Mouse (Mus musculus): ENCODE data around the gene Tmprss4. TPM values are rescaled to one million over a fixed set of nuclear protein-coding genes. Genes with fewer than 3 reads are reported as not detected.

Gene Tmprss4
- polyA plus RNA-seq, 1 experiment from 2014 or later: 24.2 TPM

DNA sequence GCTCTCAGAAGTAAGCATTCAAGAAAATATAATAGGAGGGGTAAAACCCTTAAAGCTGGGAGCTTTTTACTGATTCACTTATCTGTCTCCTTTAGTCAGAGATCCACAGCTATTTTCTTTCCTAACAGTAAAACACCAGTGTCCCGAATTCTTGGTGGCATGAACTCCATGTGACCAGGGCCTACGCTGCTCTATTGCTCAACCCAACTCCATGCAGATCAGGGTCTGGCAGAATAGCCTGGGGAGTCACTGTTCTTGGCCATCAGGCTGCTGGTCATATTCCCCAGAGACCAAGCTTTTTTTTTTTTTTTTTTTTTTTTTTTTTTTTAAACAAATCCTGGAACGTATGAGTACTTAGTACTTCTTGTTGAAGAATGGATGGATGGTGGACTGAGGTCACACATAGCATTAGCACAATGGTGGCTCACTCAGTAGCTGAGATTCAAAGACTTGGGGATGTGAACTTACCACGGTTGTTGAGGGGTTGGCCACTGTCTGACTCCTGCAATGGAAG lies 14.2 kb downstream of the Tmprss4 start:
- WGBS: 82% methylated on average over 4 of the region's 4 CpGs
- Histone ChIP-seq H3K27ac (no peak overlapping the region), H3K4me3 (replicated peaks) (no peak overlapping the region), H3K4me2 (no peak overlapping the region), H3K9ac (no peak overlapping the region), H3K36me3 (no peaks in the 10 kb centered on the region), H3K27me3 (replicated peaks) (no peaks in the 10 kb centered on the region), H3K4me1 (no peaks in the 10 kb centered on the region), H3K9me3 (no peaks in the 10 kb centered on the region)
- no peak for ATAC-seq (ENCODE audit: insufficient read depth, low FRiP score, low read depth)

DNA sequence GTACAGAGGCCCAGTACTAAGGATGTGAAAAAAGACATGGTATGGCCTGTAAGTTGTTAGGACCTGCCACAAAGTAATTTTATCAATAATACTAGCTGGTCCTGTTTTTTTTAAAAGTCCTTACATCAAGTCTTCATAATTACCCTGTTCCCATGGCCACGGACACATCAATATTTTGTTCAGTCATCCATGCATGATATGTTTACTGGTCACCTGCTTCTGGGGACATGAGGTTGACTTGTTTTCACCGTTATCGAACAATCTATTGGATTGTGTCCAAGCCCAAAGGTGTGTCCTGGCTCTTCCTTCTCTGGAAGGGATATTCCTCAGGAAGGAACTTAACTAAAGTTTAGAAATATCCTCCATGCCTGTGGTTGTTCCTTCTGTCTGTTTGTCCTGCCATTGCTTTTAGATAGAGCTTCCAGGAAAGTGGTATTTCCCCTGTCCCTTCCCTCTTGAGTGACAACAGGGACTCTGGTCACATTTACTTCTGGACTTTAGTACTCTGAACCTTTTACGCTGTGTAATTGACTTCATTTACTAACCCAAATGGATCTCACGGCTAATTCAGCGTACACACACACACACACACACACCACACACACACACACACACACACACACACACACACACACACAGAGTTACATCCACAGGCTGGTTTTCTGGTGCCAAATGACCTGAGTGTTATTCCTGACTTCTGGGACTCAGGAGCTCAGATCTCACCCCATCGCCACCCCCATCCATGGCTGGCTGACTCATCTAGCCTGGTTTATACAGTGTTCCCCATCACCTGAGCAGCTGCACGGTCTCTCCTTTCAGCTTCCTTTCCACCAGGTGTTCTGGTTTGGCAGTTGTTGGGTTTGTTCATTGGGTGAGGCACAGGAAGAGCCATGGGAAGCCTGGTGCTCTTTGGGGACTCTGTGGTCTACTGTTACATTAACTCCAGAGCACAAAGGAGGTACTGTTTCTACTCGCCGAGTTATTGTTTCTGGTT lies 15.0 kb downstream of the Tmprss4 start:
- no peak for ATAC-seq (ENCODE audit: insufficient read depth, low FRiP score, low read depth)
- no peak overlapping the region for H3K9ac ChIP-seq
- H3K4me3 ChIP-seq (replicated peaks): no peak overlapping the region
- no peaks in the 10 kb centered on the region for H3K36me3 ChIP-seq
- H3K27me3 ChIP-seq (replicated peaks): no peaks in the 10 kb centered on the region
- H3K4me1 ChIP-seq: no peaks in the 10 kb centered on the region
- no peak overlapping the region for H3K27ac ChIP-seq
- no peak overlapping the region for H3K4me2 ChIP-seq
- H3K9me3 ChIP-seq: no peaks in the 10 kb centered on the region
- 87% methylated on average over 10 of the region's 10 CpGs for WGBS

DNA sequence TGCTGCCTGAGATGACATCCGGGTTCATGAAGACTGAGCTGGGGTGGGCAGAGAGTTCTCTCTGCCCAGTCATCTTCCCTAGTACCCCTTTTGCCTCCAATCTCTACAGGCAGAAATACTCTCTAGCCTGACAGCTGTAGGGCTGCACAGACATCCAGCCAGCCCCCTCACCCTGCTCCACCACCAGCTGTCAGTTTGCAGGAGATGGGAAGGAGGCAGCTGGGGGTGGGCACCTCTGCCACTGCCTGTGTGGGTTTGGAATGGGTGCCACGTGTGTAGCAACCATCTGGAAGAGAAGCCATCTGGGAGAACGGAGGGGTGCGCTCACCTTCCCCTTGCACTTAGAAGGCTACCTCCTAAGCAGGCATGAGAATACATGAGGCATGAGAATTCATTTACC lies 18.6 kb downstream of the Tmprss4 start:
- no peaks in the 10 kb centered on the region for H3K27me3 ChIP-seq (replicated peaks)
- ATAC-seq (ENCODE audit: insufficient read depth, low FRiP score, low read depth): no peak; the same call in 1 of the 2 replicates
- 77% methylated on average over 4 of the region's 4 CpGs for WGBS
- H3K9ac ChIP-seq: no peak overlapping the region
- no peak overlapping the region for H3K27ac ChIP-seq
- no peaks in the 10 kb centered on the region for H3K9me3 ChIP-seq
- no peaks in the 10 kb centered on the region for H3K36me3 ChIP-seq
- no peak overlapping the region for H3K4me2 ChIP-seq
- H3K4me3 ChIP-seq (replicated peaks): no peak overlapping the region
- H3K4me1 ChIP-seq: no peaks in the 10 kb centered on the region

DNA sequence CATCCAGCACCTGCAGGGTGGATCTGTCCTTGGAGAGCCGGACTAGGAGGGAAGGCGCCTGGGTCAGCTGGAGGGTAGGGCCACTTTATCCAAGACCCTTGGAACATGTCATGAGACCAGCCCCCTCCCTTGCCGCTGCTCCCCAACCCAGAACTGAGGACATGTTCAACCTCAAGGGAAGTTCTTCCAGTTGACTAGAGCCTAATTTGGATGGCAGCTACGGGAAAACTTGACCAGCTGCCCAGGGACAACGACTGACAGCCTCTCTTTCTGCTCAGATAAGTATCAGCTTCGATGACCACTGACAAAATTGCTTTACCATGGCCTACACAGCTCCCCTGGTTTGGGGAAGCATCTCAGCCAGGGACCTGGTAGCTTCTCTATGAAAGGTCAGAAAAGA lies 20.6 kb downstream of the Tmprss4 start:
- Histone ChIP-seq H3K36me3 (no peaks in the 10 kb centered on the region), H3K27me3 (replicated peaks) (no peaks in the 10 kb centered on the region), H3K9me3 (no peaks in the 10 kb centered on the region), H3K27ac (no peak overlapping the region), H3K4me1 (no peaks in the 10 kb centered on the region), H3K9ac (no peak overlapping the region), H3K4me3 (replicated peaks) (no peak overlapping the region), H3K4me2 (no peak overlapping the region)
- no peak for ATAC-seq (ENCODE audit: insufficient read depth, low FRiP score, low read depth)
- 78% methylated on average over 6 of the region's 6 CpGs for WGBS

DNA sequence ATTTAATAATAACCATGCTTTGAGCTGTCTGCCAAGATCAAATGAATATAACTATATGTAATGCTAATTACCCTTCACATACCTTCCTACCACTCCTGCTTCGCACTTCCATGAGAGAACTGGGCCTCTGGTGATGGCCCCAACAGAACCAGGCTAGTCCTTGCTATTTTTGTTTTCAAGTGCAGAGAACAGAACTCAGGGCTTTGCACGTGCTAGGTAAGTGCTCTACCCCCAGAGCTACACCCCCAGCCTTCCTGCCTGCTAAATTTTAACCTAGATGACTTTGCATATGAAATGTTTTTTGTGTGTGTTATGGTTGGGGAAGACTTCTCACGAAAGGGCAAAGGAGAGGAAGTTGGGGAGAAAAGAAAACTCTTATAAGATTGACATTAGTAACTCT lies 21.4 kb downstream of the Tmprss4 start:
- 50% methylated on average over 3 of the region's 3 CpGs for WGBS

DNA sequence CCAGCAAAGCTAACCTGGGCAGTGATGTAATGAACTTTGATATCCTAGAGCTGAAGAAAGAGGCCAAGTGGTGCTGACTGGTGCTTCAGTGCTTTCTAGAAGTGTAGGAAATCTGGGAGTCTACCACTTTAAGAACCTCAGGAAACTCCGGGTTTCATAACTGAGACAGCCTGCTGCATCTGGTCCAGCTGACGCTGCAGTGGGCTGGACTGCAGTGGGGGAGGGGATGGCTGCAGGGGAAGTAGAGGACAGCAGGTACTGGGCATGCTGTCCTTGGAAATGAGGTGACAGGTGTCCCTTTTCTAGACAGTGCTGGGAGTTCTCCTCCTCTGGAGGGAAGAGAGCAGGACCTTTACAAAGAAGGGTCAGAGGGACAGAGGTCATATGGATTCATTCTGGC lies 22.1 kb downstream of the Tmprss4 start, which contains the start of gene BC049352:
Gene BC049352 (plus strand): TSS at position 238 of the 400 bp plus-strand sequence.
- ATAC-seq (ENCODE audit: insufficient read depth, low FRiP score, low read depth): no peak
- Histone ChIP-seq H3K9me3 (no peaks in the 10 kb centered on the region), H3K4me1 (no peaks in the 10 kb centered on the region), H3K36me3 (no peaks in the 10 kb centered on the region), H3K27ac (no peak within 1 kb of the TSS), H3K27me3 (replicated peaks) (no peaks in the 10 kb centered on the region), H3K4me2 (no peak within 1 kb of the TSS), H3K4me3 (replicated peaks) (no peak within 1 kb of the TSS), H3K9ac (no peak within 1 kb of the TSS)
- WGBS: 5% methylated on average over 2 of the region's 2 CpGs

More for the DNA sequence above, 21.4 kb downstream of the Tmprss4 start:
- no peaks in the 10 kb centered on the region for H3K36me3 ChIP-seq
- no peaks in the 10 kb centered on the region for H3K9me3 ChIP-seq
- H3K4me2 ChIP-seq: no peak overlapping the region
- H3K4me1 ChIP-seq: no peaks in the 10 kb centered on the region
- no peak overlapping the region for H3K27ac ChIP-seq
- H3K4me3 ChIP-seq (replicated peaks): no peak overlapping the region
- no peak for ATAC-seq (ENCODE audit: insufficient read depth, low FRiP score, low read depth)
- H3K9ac ChIP-seq: no peak overlapping the region
- H3K27me3 ChIP-seq (replicated peaks): no peaks in the 10 kb centered on the region

DNA sequence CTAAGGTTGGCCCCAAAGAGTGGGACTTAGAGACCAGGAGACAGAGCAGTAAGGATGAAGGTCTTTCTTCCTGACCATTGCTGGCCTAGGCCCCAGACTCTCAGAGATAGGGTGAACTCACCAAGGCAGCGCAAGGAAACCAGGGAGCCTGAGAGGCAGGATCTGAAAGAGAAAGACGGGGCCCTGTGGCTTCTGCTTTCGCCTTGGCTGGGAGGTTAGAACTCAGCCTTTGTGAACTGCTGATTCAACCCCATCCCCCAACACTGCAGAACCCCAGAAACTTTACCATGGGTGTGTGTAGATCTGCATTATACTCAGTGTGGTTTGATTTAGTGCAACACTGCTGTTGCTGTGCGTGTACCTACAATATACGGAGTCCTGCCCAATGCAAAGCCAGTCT lies 24.6 kb downstream of the Tmprss4 start:
- ATAC-seq (ENCODE audit: insufficient read depth, low FRiP score, low read depth): no peak
- no peaks in the 10 kb centered on the region for H3K4me1 ChIP-seq
- no peaks in the 10 kb centered on the region for H3K9me3 ChIP-seq
- H3K4me2 ChIP-seq: no peak overlapping the region
- no peak overlapping the region for H3K4me3 ChIP-seq (replicated peaks)
- WGBS: 77% methylated on average over 5 of the region's 5 CpGs
- H3K9ac ChIP-seq: no peak overlapping the region
- H3K36me3 ChIP-seq: no peaks in the 10 kb centered on the region
- no peak overlapping the region for H3K27ac ChIP-seq
- H3K27me3 ChIP-seq (replicated peaks): no peaks in the 10 kb centered on the region

DNA sequence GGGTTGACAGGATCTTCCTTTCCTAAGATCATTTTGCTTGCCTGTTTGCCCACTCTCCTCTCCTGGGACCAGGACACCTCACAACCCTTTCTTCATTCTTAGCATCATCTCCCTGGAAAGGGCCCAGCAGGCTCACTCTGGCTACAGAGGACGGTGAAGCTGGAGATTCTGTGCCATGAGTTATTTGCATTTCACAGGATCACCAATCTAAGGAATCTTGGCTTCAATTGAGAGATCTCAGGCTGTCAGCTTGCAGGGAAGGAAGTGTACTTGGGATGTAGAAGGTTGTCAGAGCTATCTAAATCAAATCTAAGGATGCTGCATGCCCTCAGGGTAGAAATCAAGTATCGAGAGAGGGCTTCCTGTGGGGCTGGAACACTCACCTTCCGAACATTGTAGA lies 30.4 kb downstream of the Tmprss4 start:
- no peak for ATAC-seq (ENCODE audit: insufficient read depth, low FRiP score, low read depth)
- Histone ChIP-seq H3K9ac (no peak overlapping the region), H3K9me3 (no peaks in the 10 kb centered on the region), H3K27ac (no peak overlapping the region), H3K36me3 (no peaks in the 10 kb centered on the region), H3K27me3 (replicated peaks) (no peaks in the 10 kb centered on the region), H3K4me3 (replicated peaks) (no peak overlapping the region), H3K4me1 (no peaks in the 10 kb centered on the region), H3K4me2 (no peak overlapping the region)
- 62% methylated on average over 3 of the region's 3 CpGs for WGBS

DNA sequence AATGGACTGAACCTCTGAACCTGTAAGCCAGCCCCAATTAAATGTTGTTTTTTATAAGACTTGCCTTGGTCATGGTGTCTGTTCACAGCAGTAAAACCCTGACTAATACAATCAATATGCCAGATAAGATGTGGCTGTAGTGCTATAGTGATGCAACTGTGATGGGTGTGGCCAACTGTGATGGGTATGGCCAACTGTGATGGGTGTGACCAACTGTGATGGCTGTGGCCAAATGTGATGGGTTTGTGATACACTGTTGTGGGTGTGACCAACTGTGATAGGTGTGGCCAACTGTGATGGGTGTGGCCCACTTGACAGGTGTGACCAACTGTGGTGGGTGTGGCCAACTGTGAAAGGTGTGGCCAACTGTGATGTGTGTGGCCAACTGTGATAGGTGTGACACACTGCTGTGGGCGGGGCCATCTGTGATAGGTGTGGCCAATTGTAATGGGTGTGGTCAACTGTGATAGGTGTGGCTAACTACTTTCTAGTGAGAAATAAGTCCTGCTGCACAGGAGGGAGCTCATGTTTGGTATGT lies 32.8 kb downstream of the Tmprss4 start:
- no peak overlapping the region for H3K4me3 ChIP-seq (replicated peaks)
- H3K4me2 ChIP-seq: no peak overlapping the region
- H3K4me1 ChIP-seq: no peaks in the 10 kb centered on the region
- no peak for ATAC-seq (ENCODE audit: insufficient read depth, low FRiP score, low read depth)
- H3K9ac ChIP-seq: no peak overlapping the region
- H3K9me3 ChIP-seq: no peaks in the 10 kb centered on the region
- H3K27ac ChIP-seq: no peak overlapping the region
- WGBS: 73% methylated on average over 1 of the region's 1 CpGs
- H3K36me3 ChIP-seq: no peaks in the 10 kb centered on the region
- no peaks in the 10 kb centered on the region for H3K27me3 ChIP-seq (replicated peaks)

DNA sequence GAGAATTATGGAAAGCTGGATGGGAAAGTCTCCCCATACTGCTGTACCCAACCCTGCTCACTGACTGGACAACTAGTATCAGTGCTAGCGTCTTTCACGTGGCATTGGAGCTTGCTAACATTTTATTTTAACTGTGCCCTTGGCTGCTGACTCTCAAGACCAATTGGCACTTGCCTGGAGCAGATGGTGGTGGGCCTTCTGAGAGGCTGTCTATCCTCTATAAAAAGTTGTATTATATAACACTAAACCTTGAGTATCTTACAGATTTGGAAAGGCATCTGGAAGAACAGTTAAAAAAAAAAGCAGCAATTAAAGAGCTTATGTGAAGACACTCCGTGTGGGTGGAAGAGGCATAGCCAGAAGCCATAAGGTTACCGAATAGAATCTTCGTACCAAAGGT lies 33.7 kb downstream of the Tmprss4 start:
- Histone ChIP-seq H3K9me3 (no peaks in the 10 kb centered on the region), H3K36me3 (no peaks in the 10 kb centered on the region), H3K4me2 (no peak overlapping the region), H3K4me3 (replicated peaks) (no peak overlapping the region), H3K27ac (no peak overlapping the region), H3K27me3 (replicated peaks) (no peaks in the 10 kb centered on the region), H3K9ac (no peak overlapping the region), H3K4me1 (no peaks in the 10 kb centered on the region)
- ATAC-seq (ENCODE audit: insufficient read depth, low FRiP score, low read depth): no peak
- 90% methylated on average over 5 of the region's 5 CpGs for WGBS

DNA sequence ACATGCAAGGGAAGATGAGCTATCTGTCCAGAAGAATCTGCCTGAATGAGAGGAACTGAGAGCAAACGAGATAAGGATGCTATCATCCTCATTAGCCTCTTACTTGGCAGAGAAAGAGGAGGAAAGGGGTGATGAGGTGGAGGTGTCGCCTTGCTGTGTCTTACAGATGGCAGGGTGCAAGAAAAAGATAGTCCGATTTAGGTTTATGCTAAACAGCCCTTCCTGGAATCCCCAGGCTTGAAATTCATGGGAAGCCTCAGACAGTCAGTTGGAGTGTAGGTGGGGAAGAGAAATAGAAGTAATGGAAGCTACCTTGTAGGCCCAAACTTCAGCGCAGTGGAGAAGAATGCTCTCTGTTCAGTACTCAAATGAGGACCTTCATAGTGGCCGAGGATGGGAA lies 36.0 kb downstream of the Tmprss4 start:
- no peak for ATAC-seq (ENCODE audit: insufficient read depth, low FRiP score, low read depth)
- Histone ChIP-seq H3K4me1 (no peaks in the 10 kb centered on the region), H3K9ac (no peak overlapping the region), H3K9me3 (no peaks in the 10 kb centered on the region), H3K4me3 (replicated peaks) (no peak overlapping the region), H3K27ac (no peak overlapping the region), H3K4me2 (no peak overlapping the region), H3K27me3 (replicated peaks) (no peaks in the 10 kb centered on the region), H3K36me3 (no peaks in the 10 kb centered on the region)
- 65% methylated on average over 5 of the region's 5 CpGs for WGBS

DNA sequence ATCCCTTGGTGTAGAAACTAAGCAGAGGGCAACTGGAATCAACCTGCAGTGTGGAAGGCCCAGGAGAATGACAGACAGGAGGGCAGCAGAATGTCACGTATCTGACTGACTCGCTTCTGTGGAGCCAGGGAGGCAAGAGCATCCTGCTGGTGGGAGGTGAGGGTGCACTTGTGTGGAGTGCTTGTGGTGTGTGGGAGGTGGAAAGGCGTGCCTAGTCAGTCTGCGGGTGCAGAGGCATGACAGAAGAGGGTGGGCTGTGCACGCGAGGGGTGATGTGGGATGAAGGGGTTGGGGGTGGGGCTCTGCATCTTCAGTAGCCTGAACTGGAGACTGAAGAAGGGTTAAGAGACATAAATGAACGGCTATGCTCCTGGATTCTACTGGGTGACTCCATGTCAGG lies 50.5 kb downstream of the Tmprss4 start:
- Histone ChIP-seq H3K4me2 (no peak overlapping the region), H3K4me1 (no peaks in the 10 kb centered on the region), H3K9me3 (no peaks in the 10 kb centered on the region), H3K27ac (no peak overlapping the region), H3K4me3 (replicated peaks) (no peak overlapping the region), H3K27me3 (replicated peaks) (0 out of 2 replicates have a peak, but pooled peaks cover 4% of the 10 kb centered on the region), H3K36me3 (no peaks in the 10 kb centered on the region), H3K9ac (no peak overlapping the region)
- ATAC-seq (ENCODE audit: insufficient read depth, low FRiP score, low read depth): no peak
- WGBS: 60% methylated on average over 7 of the region's 7 CpGs

All from stomach, embryonic 15.5 days (tissue).